Mouse (Mus musculus) liver, embryonic 14.5 days (tissue): ENCODE measurements at regions not wholly inside any gene's neighbourhood (a gene's known extent, or its start where the extent isn't known, plus 50 kb on each side); places are given as distances from the start of the nearest gene placed in this dataset.
"Not testable (repeated sequence)": the region's sequence is repeated elsewhere in the genome, so short reads cannot be mapped to it uniquely, and the experiment has no call there.

Source experiments
- ATAC-seq: fragments of 200-750 bp; cut with Nextera tagmentation; 2 replicates; pipeline ENCODE4 v1.8.0; 2017; ENCODE audit warnings: moderate number of reproducible peaks, mild to moderate bottlenecking, moderate library complexity; ENCODE audit not compliant: insufficient read depth
- DNase-seq, 3 experiments: peaks; one replicate each; pipeline ENCODE4 v3.0.0-alpha.2; 2012 to 2013; ENCODE audit warnings: low read depth in 3 of 3, low spot score in 3 of 3
- H3K27ac ChIP-seq: fragments of 300-500 bp; sonication (generic); 2 replicates; pipeline ENCODE4 v1.5.1; 2014; ENCODE audit warnings: moderate library complexity, mild to moderate bottlenecking, control low read depth, inconsistent platforms
- H3K27me3 ChIP-seq: fragments of 300-500 bp; sonication (generic); 2 replicates; pipeline ENCODE4 v1.6.1; 2014; ENCODE audit warnings: mild to moderate bottlenecking, low read length, moderate library complexity; ENCODE audit not compliant: control insufficient read depth, insufficient read depth
- H3K36me3 ChIP-seq: fragments of 300-500 bp; sonication (generic); replicated peaks from 2 replicates; pipeline ENCODE4 v1.6.1; 2014; ENCODE audit warnings: low read depth; ENCODE audit not compliant: control insufficient read depth, insufficient read depth
- H3K4me1 ChIP-seq, 2 experiments: fragments of 200-500 bp in 1 of 2; fragments of 300-500 bp in 1 of 2; sonication (generic) in 1 of 2; replicated peaks; 2 replicates each; pipeline ENCODE4 v1.6.1; 2012 to 2014; ENCODE audit warnings: antibody characterized with exemption in 1 of 2, inconsistent platforms in 1 of 2, low read length in 1 of 2; ENCODE audit not compliant: control insufficient read depth in 2 of 2, insufficient read depth in 2 of 2
- H3K4me2 ChIP-seq: fragments of 300-500 bp; sonication (generic); 2 replicates; pipeline ENCODE4 v1.6.1; 2014; ENCODE audit warnings: low read depth, mild to moderate bottlenecking, control low read depth, moderate library complexity
- H3K4me3 ChIP-seq, 2 experiments: fragments of 200-500 bp in 1 of 2; fragments of 300-500 bp in 1 of 2; sonication (generic) in 1 of 2; 2 replicates each; pipeline ENCODE4 v1.5.1; 2012 to 2014; ENCODE audit warnings: low read depth in 2 of 2, low read length in 2 of 2, mild to moderate bottlenecking in 2 of 2, control low read depth in 1 of 2, inconsistent platforms in 1 of 2, moderate library complexity in 1 of 2; ENCODE audit not compliant: insufficient read depth in 1 of 2
- H3K9ac ChIP-seq: fragments of 300-500 bp; sonication (generic); replicated peaks from 2 replicates; pipeline ENCODE4 v1.6.1; 2014; ENCODE audit warnings: mild to moderate bottlenecking, control low read depth, moderate library complexity
- H3K9me3 ChIP-seq: fragments of 300-500 bp; sonication (generic); 2 replicates; pipeline ENCODE4 v1.6.1; 2016; ENCODE audit warnings: low read length, mixed read lengths; ENCODE audit not compliant: control insufficient read depth
- CTCF ChIP-seq: IDR thresholded peaks from 2 replicates; pipeline ENCODE4 v1.5.1; 2016; ENCODE audit warnings: antibody characterized with exemption, low read depth, control low read depth
- EP300 ChIP-seq: IDR thresholded peaks from 2 replicates; pipeline ENCODE4 v1.6.1; 2016; ENCODE audit warnings: antibody characterized with exemption, low read depth
- WGBS: fragments of 180-500 bp; shearing (Covaris S2); extraction: QIAGEN DNeasy Blood & Tissue Kit; methylation state at CpG from one replicate; pipeline ENCODE4 v1.1.7; 2014; ENCODE audit not compliant: insufficient replicate concordance; 5-methylcytosine and 5-hydroxymethylcytosine counted together

- no peak for DNase-seq
These were observed 301.2 kb downstream of the Gxylt1 start for GRCm38 (mm10) chr15:92973651-92974229.

GRCm38 (mm10) chr15:92965556-92965955, 309.4 kb downstream of the Gxylt1 start:
- DNase-seq (no peak), ATAC-seq (no peak)
- no peaks in the 10 kb centered on the region for H3K36me3 ChIP-seq
- H3K27ac ChIP-seq, result no peak overlapping the region
- H3K27me3 ChIP-seq, result no peaks in the 10 kb centered on the region
- H3K4me1 ChIP-seq, result no peaks in the 10 kb centered on the region
- TF ChIP-seq EP300 (no peak), CTCF (no peak)
- H3K9me3 ChIP-seq, result no peaks in the 10 kb centered on the region
- WGBS, result 40% methylated on average over 1 of the region's 1 CpGs
- H3K4me3 ChIP-seq, result no peak overlapping the region
- no peak overlapping the region for H3K9ac ChIP-seq
- no peak overlapping the region for H3K4me2 ChIP-seq

More at GRCm38 (mm10) chr15:92973651-92974229, 301.2 kb downstream of the Gxylt1 start:
- Histone ChIP-seq H3K27ac (no peak overlapping the region), H3K36me3 (no peaks in the 10 kb centered on the region), H3K9me3 (no peaks in the 10 kb centered on the region), H3K27me3 (no peaks in the 10 kb centered on the region), H3K9ac (no peak overlapping the region), H3K4me1 (no peaks in the 10 kb centered on the region), H3K4me3 (no peak overlapping the region), H3K4me2 (no peak overlapping the region)
- 60% methylated on average over 9 of the region's 9 CpGs for WGBS
- no peak for ATAC-seq
- TF ChIP-seq CTCF, result no peak
- no peak for TF ChIP-seq EP300

DNA sequence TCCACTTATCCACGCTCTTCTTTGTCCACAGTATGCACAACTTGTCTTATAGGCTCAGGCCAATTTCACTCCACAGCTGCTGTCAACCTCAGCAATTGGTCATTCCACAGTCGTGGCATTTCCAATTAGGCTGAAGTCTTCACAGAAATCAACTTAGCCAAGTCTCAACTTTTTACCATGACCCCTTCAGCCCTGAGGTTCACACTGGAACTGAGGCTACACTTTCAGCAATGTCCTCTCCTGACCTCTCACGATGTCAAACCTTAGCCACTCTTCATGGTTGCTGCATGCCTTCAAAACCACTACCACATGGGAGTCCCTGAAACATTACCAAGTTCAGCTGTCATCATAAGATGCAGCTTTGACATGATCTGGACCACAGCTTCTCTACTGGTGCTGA, 310.1 kb downstream of the Gxylt1 start:
- Histone ChIP-seq H3K4me3 (no peak overlapping the region), H3K27me3 (no peaks in the 10 kb centered on the region), H3K4me1 (no peaks in the 10 kb centered on the region), H3K9me3 (no peaks in the 10 kb centered on the region), H3K36me3 (no peaks in the 10 kb centered on the region), H3K4me2 (no peak overlapping the region), H3K9ac (no peak overlapping the region), H3K27ac (no peak overlapping the region)
- TF ChIP-seq EP300 (no peak), CTCF (no peak)
- ATAC-seq, result no peak
- WGBS, result 51% methylated on average over 3 of the region's 3 CpGs
- DNase-seq, result no peak

GRCm38 (mm10) chr15:92964131-92964530, 310.8 kb downstream of the Gxylt1 start:
- DNase-seq, result no peak
- ATAC-seq, result no peak
- no peak overlapping the region for H3K4me3 ChIP-seq
- no peak overlapping the region for H3K27ac ChIP-seq
- TF ChIP-seq EP300, result no peak
- no peak for TF ChIP-seq CTCF
- no peak overlapping the region for H3K4me2 ChIP-seq
- H3K9ac ChIP-seq, result no peak overlapping the region
- no peaks in the 10 kb centered on the region for H3K9me3 ChIP-seq
- 48% methylated on average over 1 of the region's 1 CpGs for WGBS
- no peaks in the 10 kb centered on the region for H3K36me3 ChIP-seq
- H3K27me3 ChIP-seq, result no peaks in the 10 kb centered on the region
- no peaks in the 10 kb centered on the region for H3K4me1 ChIP-seq

DNA sequence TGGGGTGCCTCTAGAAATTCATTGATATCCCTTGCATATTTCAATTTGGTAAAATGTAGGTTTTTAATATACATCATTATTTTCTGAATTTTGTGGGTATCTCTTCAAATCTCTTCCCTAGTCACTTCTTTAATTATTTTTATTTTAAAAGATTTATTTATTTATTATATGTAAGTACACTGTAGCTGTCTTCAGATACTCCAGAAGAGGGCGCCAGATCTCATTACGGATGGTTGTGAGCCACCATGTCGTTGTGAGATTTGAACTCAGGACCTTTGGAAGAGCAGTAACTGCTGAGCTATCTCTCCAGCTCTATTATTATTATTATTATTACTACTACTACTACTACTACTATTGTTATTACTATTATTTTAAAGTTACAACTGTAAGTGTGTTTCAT, 324.1 kb downstream of the Gxylt1 start:
- not testable (repeated sequence) for ATAC-seq, H3K27ac ChIP-seq, H3K36me3 ChIP-seq, DNase-seq, H3K4me3 ChIP-seq, H3K27me3 ChIP-seq, H3K4me2 ChIP-seq, H3K9me3 ChIP-seq, H3K9ac ChIP-seq, H3K4me1 ChIP-seq
- WGBS, result 45% methylated on average over 3 of the region's 3 CpGs
